Comparison of ENCODE assay signal across 39 mouse cellular contexts in genomic region chr17:27732694-27733093, GRCm38 (mm10). TPM values are rescaled to one million over a fixed set of nuclear protein-coding genes. Genes with fewer than 3 reads are reported as not detected.
"Had no signal": no experiment of that assay in that cellular context is flagged by ENCODE, and none has a peak within 500 bp of the region (broad histone marks: within the 10 kb centered on the region; RNA-seq: fewer than 3 reads in every experiment).

No protein-coding gene starts in this region.

- H3K9me3 ChIP-seq: heart, embryonic 12.5 days; heart, embryonic 13.5 days; heart, embryonic 15.5 days; hindbrain, embryonic 12.5 days; hindbrain, embryonic 13.5 days; hindbrain, embryonic 15.5 days; intestine, embryonic 15.5 days; kidney, embryonic 15.5 days had no signal

- H3K4me1 ChIP-seq: hindbrain, embryonic 15.5 days; kidney, embryonic 15.5 days had no signal

- H3K4me3 ChIP-seq: heart, embryonic 12.5 days; heart, embryonic 13.5 days; heart, embryonic 15.5 days; hindbrain, embryonic 10.5 days; hindbrain, embryonic 12.5 days; hindbrain, embryonic 13.5 days; hindbrain, embryonic 15.5 days; intestine, embryonic 15.5 days; kidney, embryonic 15.5 days; layer of hippocampus, adult 2 months; left cerebral cortex, adult 2 months had no signal

- ATAC-seq: hindbrain, embryonic 16.5 days; hindbrain, postnatal 0 days; inflammation-experienced regulatory T-cells, adult 6 months; intestine, embryonic 15.5 days; intestine, embryonic 16.5 days; intestine, postnatal 0 days had no signal

- H3K4me2 ChIP-seq: heart, embryonic 11.5 days; heart, embryonic 12.5 days; heart, embryonic 13.5 days; heart, embryonic 15.5 days; hindbrain, embryonic 12.5 days; hindbrain, embryonic 13.5 days; hindbrain, embryonic 14.5 days; hindbrain, embryonic 15.5 days; intestine, embryonic 15.5 days; kidney, embryonic 15.5 days had no signal

- H3K9ac ChIP-seq: heart, embryonic 12.5 days; heart, embryonic 13.5 days; heart, embryonic 15.5 days; hindbrain, embryonic 12.5 days; hindbrain, embryonic 13.5 days; hindbrain, embryonic 14.5 days; hindbrain, embryonic 15.5 days; intestine, embryonic 15.5 days; kidney, embryonic 15.5 days had no signal

- H3K27me3 ChIP-seq: hindbrain, embryonic 12.5 days; hindbrain, embryonic 15.5 days; intestine, embryonic 15.5 days; kidney, embryonic 15.5 days had no signal

- DNase-seq: heart, postnatal 10 days; heart, postnatal 14 days; heart, postnatal 36 days; heart, postnatal 4 days; kidney, adult 11 months; kidney, adult 18-20 months; kidney, adult 2 months; kidney, adult 8-10 months; kidney, adult 9 months; kidney, postnatal 10 days; kidney, postnatal 14 days; kidney, postnatal 25 days; kidney, postnatal 4 days; layer of hippocampus, adult 9-11 months; layer of hippocampus, postnatal 36 days had no signal

- H3K36me3 ChIP-seq: heart, embryonic 12.5 days; heart, embryonic 13.5 days; heart, embryonic 15.5 days; hindbrain, embryonic 10.5 days; hindbrain, embryonic 12.5 days; hindbrain, embryonic 13.5 days; hindbrain, embryonic 15.5 days; intestine, embryonic 15.5 days; kidney, embryonic 15.5 days had no signal

- H3K27ac ChIP-seq: heart, embryonic 13.5 days; heart, embryonic 15.5 days; hindbrain, embryonic 10.5 days; hindbrain, embryonic 12.5 days; hindbrain, embryonic 13.5 days; hindbrain, embryonic 14.5 days; hindbrain, embryonic 15.5 days; hindbrain, postnatal 0 days; intestine, embryonic 15.5 days; kidney, embryonic 15.5 days; kidney, postnatal 0 days; layer of hippocampus, adult 2 months; left cerebral cortex, adult 2 months had no signal

RNA-seq across cellular contexts. Expression of gene Spdef, which starts 3.9 kb away (rescaled TPM):
- total RNA-seq: heart, postnatal 14 days; heart, postnatal 25 days; heart, postnatal 36 days; hematopoietic stem cell, adult 5-6 weeks; layer of hippocampus, adult 18-20 months; layer of hippocampus, postnatal 25 days had no signal
- polyA plus RNA-seq: hindbrain, embryonic 11.5 days; inflammation-experienced regulatory T-cells, adult 6 months had no signal
